Mouse (Mus musculus) heart, embryonic 11.5 days (tissue): Measurements from ENCODE around the gene Ifitm6. TPM values are rescaled to one million over a fixed set of nuclear protein-coding genes. Genes with fewer than 3 reads are reported as not detected.

Source experiments
- ATAC-seq: fragments of 200-750 bp; cut with Nextera tagmentation; replicated peaks from 2 replicates; pipeline ENCODE4 v1.8.0; 2017; ENCODE audit warnings: moderate library complexity; ENCODE audit not compliant: insufficient number of reproducible peaks, low FRiP score, low TSS enrichment
- H3K27ac ChIP-seq: fragments of 300-500 bp; sonication (generic); 2 replicates; pipeline ENCODE4 v1.5.1; 2014; ENCODE audit warnings: mild to moderate bottlenecking, low read depth, low read length
- H3K27me3 ChIP-seq: fragments of 300-500 bp; sonication (generic); 2 replicates; pipeline ENCODE4 v1.6.1; 2014; ENCODE audit warnings: mild to moderate bottlenecking, low read length, mixed read lengths; ENCODE audit not compliant: control insufficient read depth, insufficient read depth
- H3K36me3 ChIP-seq: fragments of 300-500 bp; sonication (generic); 2 replicates; pipeline ENCODE4 v1.6.1; 2014; ENCODE audit warnings: mild to moderate bottlenecking, low read length, moderate library complexity, mixed read lengths; ENCODE audit not compliant: control insufficient read depth, insufficient read depth
- H3K4me1 ChIP-seq: fragments of 300-500 bp; sonication (generic); 2 replicates; pipeline ENCODE4 v1.6.1; 2014; ENCODE audit warnings: low read length; ENCODE audit not compliant: control insufficient read depth, insufficient read depth
- H3K4me2 ChIP-seq: fragments of 300-500 bp; sonication (generic); 2 replicates; pipeline ENCODE4 v1.6.1; 2014; ENCODE audit warnings: mild to moderate bottlenecking, moderate library complexity
- H3K4me3 ChIP-seq: fragments of 300-500 bp; sonication (generic); 2 replicates; pipeline ENCODE4 v1.5.1; 2014; ENCODE audit warnings: low read depth, low read length
- H3K9ac ChIP-seq: fragments of 300-500 bp; sonication (generic); 2 replicates; pipeline ENCODE4 v1.6.1; 2014; ENCODE audit warnings: mild to moderate bottlenecking, low read depth, low read length, moderate library complexity
- H3K9me3 ChIP-seq: fragments of 300-500 bp; sonication (generic); replicated peaks from 2 replicates; pipeline ENCODE4 v1.6.1; 2016; ENCODE audit warnings: low read length; ENCODE audit not compliant: control insufficient read depth
- WGBS: fragments of 180-500 bp; shearing (Covaris S2); extraction: QIAGEN DNeasy Blood & Tissue Kit; methylation state at CpG from one replicate; pipeline ENCODE4 v1.1.7; 2014; ENCODE audit not compliant: insufficient replicate concordance; 5-methylcytosine and 5-hydroxymethylcytosine counted together
- polyA plus RNA-seq: library from polyadenylated mRNA; unstranded; fragments of >200 nt; fragmentation: Nextera tagmentation; extraction: Ambion mirVana; gene quantifications from 2 replicates; pipeline ENCODE4 v1.2.1, GENCODE M21; 2014

Gene Ifitm6
- polyA plus RNA-seq, 1 experiment from 2014 or later = 0.26 TPM

GRCm38 (mm10) chr7:140997817-140998216 is 19.9 kb downstream of the Ifitm6 start:
- H3K4me1 ChIP-seq = no peaks in the 10 kb centered on the region
- no peaks in the 10 kb centered on the region for H3K27me3 ChIP-seq
- H3K27ac ChIP-seq = no peak overlapping the region
- H3K4me3 ChIP-seq = no peak overlapping the region
- no peak overlapping the region for H3K4me2 ChIP-seq
- H3K36me3 ChIP-seq = no peaks in the 10 kb centered on the region
- no peaks in the 10 kb centered on the region for H3K9me3 ChIP-seq
- ATAC-seq = no peak
- no peak overlapping the region for H3K9ac ChIP-seq
- WGBS = 61% methylated on average over 1 of the region's 1 CpGs

- Histone ChIP-seq H3K36me3 (no peaks in the 10 kb centered on the region), H3K4me1 (no peaks in the 10 kb centered on the region), H3K27me3 (0 out of 2 replicates have a peak, but pooled peaks cover 6% of the 10 kb centered on the region), H3K9ac (no peak overlapping the region), H3K9me3 (no peaks in the 10 kb centered on the region), H3K4me3 (no peak overlapping the region), H3K4me2 (no peak overlapping the region), H3K27ac (no peak overlapping the region)
- no peak for ATAC-seq
- WGBS = 72% methylated on average over 14 of the region's 14 CpGs
Observed at GRCm38 (mm10) chr7:140991117-140991689, 26.5 kb downstream of the Ifitm6 start.

- Histone ChIP-seq H3K27ac (no peak overlapping the region), H3K4me3 (no peak overlapping the region), H3K9me3 (no peaks in the 10 kb centered on the region), H3K9ac (no peak overlapping the region), H3K27me3 (0 out of 2 replicates have a peak, but pooled peaks cover 6% of the 10 kb centered on the region), H3K36me3 (no peaks in the 10 kb centered on the region), H3K4me2 (no peak overlapping the region), H3K4me1 (no peaks in the 10 kb centered on the region)
- WGBS = 49% methylated on average over 5 of the region's 5 CpGs
- ATAC-seq = no peak
Observed at GRCm38 (mm10) chr7:140990622-140991021, 27.1 kb downstream of the Ifitm6 start.

GRCm38 (mm10) chr7:140990185-140990584 is 27.5 kb downstream of the Ifitm6 start:
- no peaks in the 10 kb centered on the region for H3K36me3 ChIP-seq
- no peak overlapping the region for H3K4me2 ChIP-seq
- no peak for ATAC-seq
- H3K9me3 ChIP-seq = no peaks in the 10 kb centered on the region
- 0 out of 2 replicates have a peak, but pooled peaks cover 6% of the 10 kb centered on the region for H3K27me3 ChIP-seq
- 63% methylated on average over 6 of the region's 6 CpGs for WGBS
- no peak overlapping the region for H3K9ac ChIP-seq
- H3K4me3 ChIP-seq = no peak overlapping the region
- no peaks in the 10 kb centered on the region for H3K4me1 ChIP-seq
- H3K27ac ChIP-seq = no peak overlapping the region

- H3K36me3 ChIP-seq = no peaks in the 10 kb centered on the region
- peaks cover 6% of the 10 kb centered on the region; the same call in 1 of the 2 replicates for H3K27me3 ChIP-seq
- 74% methylated on average over 4 of the region's 4 CpGs for WGBS
- H3K9me3 ChIP-seq = no peaks in the 10 kb centered on the region
- no peak overlapping the region for H3K4me2 ChIP-seq
- no peak overlapping the region for H3K27ac ChIP-seq
- no peaks in the 10 kb centered on the region for H3K4me1 ChIP-seq
- no peak for ATAC-seq
- no peak overlapping the region for H3K9ac ChIP-seq
- no peak overlapping the region for H3K4me3 ChIP-seq
Observed at GRCm38 (mm10) chr7:140989022-140989421, 28.7 kb downstream of the Ifitm6 start.

- Histone ChIP-seq H3K9me3 (no peaks in the 10 kb centered on the region), H3K4me2 (no peak overlapping the region), H3K4me1 (no peaks in the 10 kb centered on the region), H3K9ac (no peak overlapping the region), H3K27ac (no peak overlapping the region), H3K36me3 (no peaks in the 10 kb centered on the region), H3K27me3 (peaks cover 9% of the 10 kb centered on the region; the same call in 1 of the 2 replicates), H3K4me3 (no peak overlapping the region)
- ATAC-seq = no peak
- 75% methylated on average over 17 of the region's 17 CpGs for WGBS
Observed at GRCm38 (mm10) chr7:140987182-140988138, 30.3 kb downstream of the Ifitm6 start.

GRCm38 (mm10) chr7:140982971-140983370 is 34.8 kb downstream of the Ifitm6 start:
- WGBS = 64% methylated on average over 7 of the region's 7 CpGs
- no peak for ATAC-seq
- Histone ChIP-seq H3K4me3 (no peak overlapping the region), H3K4me1 (no peaks in the 10 kb centered on the region), H3K27me3 (peaks cover 5% of the 10 kb centered on the region; the same call in 1 of the 2 replicates), H3K27ac (no peak overlapping the region), H3K4me2 (no peak overlapping the region), H3K36me3 (no peaks in the 10 kb centered on the region), H3K9ac (no peak overlapping the region), H3K9me3 (no peaks in the 10 kb centered on the region)

- Histone ChIP-seq H3K9ac (no peak overlapping the region), H3K4me2 (no peak overlapping the region), H3K4me3 (no peak overlapping the region), H3K36me3 (no peaks in the 10 kb centered on the region), H3K27ac (no peak overlapping the region), H3K9me3 (no peaks in the 10 kb centered on the region), H3K4me1 (no peaks in the 10 kb centered on the region), H3K27me3 (peaks cover 5% of the 10 kb centered on the region; the same call in 1 of the 2 replicates)
- 82% methylated on average over 8 of the region's 8 CpGs for WGBS
- ATAC-seq = no peak
Observed at GRCm38 (mm10) chr7:140981704-140982103, 36.0 kb downstream of the Ifitm6 start.
